ENCODE assay signal across 21 mouse cellular contexts in the genomic region with DNA sequence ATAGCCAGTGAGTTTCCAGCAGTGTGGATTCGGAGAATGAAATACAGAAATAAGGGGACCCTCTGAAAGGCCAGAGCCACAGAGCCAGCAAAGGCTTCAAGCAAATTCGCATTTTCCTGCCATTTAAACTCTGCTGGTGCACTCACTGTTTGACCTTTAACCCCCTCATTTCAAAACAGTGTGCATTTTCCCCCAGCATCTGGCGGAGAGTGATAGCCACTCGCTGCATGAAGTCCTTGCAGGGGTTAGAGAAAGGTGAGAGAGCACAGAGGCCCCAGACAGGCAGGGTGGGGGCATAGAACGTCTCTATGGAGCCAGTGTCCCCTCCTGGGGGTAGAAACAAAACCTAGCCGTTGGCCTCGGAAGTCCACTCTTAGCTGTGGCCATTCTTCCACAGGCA.
A peak's percentile ranks its signal among the peaks of the same experiment; 100 is the strongest.
DNase-seq lines count a peak whose midpoint lies in the region; ATAC-seq lines count a peak whose summit lies in the region.
"Had no signal": no experiment of that assay in that cellular context is flagged by ENCODE, and none has a peak within 500 bp of the region (broad histone marks: within the 10 kb centered on the region; RNA-seq: fewer than 3 reads in every experiment).

No protein-coding gene starts in this region.

- H3K9ac ChIP-seq in hindbrain, embryonic 11.5 days (ENCODE audit: low read depth, low read length) = no peak overlapping the region
- H3K9ac ChIP-seq in neural tube, embryonic 13.5 days = 0 out of 2 replicates have a peak overlapping the region, but pooled peaks have one; percentile 18
- H3K9ac ChIP-seq in neural tube, embryonic 15.5 days (replicated peaks) = no peak overlapping the region
- H3K9ac ChIP-seq: embryonic facial prominence, embryonic 12.5 days; liver, embryonic 15.5 days; midbrain, embryonic 13.5 days had no signal

- peak overlapping the region; percentile 31 for H3K4me3 ChIP-seq in heart, embryonic 10.5 days
- H3K4me3 ChIP-seq in hindbrain, embryonic 10.5 days = no peak overlapping the region; the same call in 1 of the 2 replicates
- no peak overlapping the region for H3K4me3 ChIP-seq in hindbrain, embryonic 11.5 days (ENCODE audit: low read depth, low read length)
- H3K4me3 ChIP-seq in neural tube, embryonic 13.5 days = no peak overlapping the region
- no peak overlapping the region for H3K4me3 ChIP-seq in neural tube, embryonic 15.5 days (replicated peaks)
- H3K4me3 ChIP-seq: embryonic facial prominence, embryonic 12.5 days; erythroblast, embryonic 14.5 days; liver, embryonic 15.5 days; midbrain, embryonic 13.5 days had no signal

- DNase-seq in heart, embryonic 10.5 days (ENCODE audit: low spot score) = no peak
- no peak for DNase-seq in heart, adult 18-20 months
- DNase-seq in hindbrain, embryonic 10.5 days (ENCODE audit: low spot score) = peak; percentile 53
- no peak for DNase-seq in hindbrain, embryonic 11.5 days (ENCODE audit: low spot score)
- DNase-seq: adrenal gland, postnatal 25 days; B cell, adult 2 months; cerebellum, adult 11-12 months; cerebellum, postnatal 25 days; gastrocnemius, postnatal 10 days; kidney, adult 18-20 months; retina, postnatal 1 day; right cerebral cortex, postnatal 4 days had no signal

- no peak overlapping the region for H3K4me2 ChIP-seq in hindbrain, embryonic 11.5 days (replicated peaks; ENCODE audit: low read depth, low read length)
- H3K4me2 ChIP-seq in neural tube, embryonic 13.5 days = no peak overlapping the region
- no peak overlapping the region for H3K4me2 ChIP-seq in neural tube, embryonic 15.5 days
- H3K4me2 ChIP-seq: embryonic facial prominence, embryonic 12.5 days; liver, embryonic 15.5 days; midbrain, embryonic 13.5 days had no signal

- no peaks in the 10 kb centered on the region for H3K27me3 ChIP-seq in heart, embryonic 10.5 days (ENCODE audit: insufficient read depth, poor library complexity, severe bottlenecking)
- peaks cover 6% of the 10 kb centered on the region; the same call in 1 of the 2 replicates for H3K27me3 ChIP-seq in hindbrain, embryonic 10.5 days (ENCODE audit: insufficient read depth, poor library complexity, severe bottlenecking)
- no peaks in the 10 kb centered on the region for H3K27me3 ChIP-seq in hindbrain, embryonic 11.5 days (ENCODE audit: control insufficient read depth, insufficient read depth, low read length)
- H3K27me3 ChIP-seq in neural tube, embryonic 13.5 days = no peaks in the 10 kb centered on the region; the same call in 1 of the 2 replicates
- no peaks in the 10 kb centered on the region for H3K27me3 ChIP-seq in neural tube, embryonic 15.5 days (replicated peaks)
- H3K27me3 ChIP-seq: embryonic facial prominence, embryonic 12.5 days; liver, embryonic 15.5 days had no signal

- H3K36me3 ChIP-seq in heart, embryonic 10.5 days = 0 out of 2 replicates have a peak, but pooled peaks cover 2% of the 10 kb centered on the region
- H3K36me3 ChIP-seq in hindbrain, embryonic 10.5 days = no peaks in the 10 kb centered on the region
- no peaks in the 10 kb centered on the region for H3K36me3 ChIP-seq in hindbrain, embryonic 11.5 days (ENCODE audit: control insufficient read depth, insufficient read depth, low read length)
- no peaks in the 10 kb centered on the region for H3K36me3 ChIP-seq in neural tube, embryonic 13.5 days
- 0 out of 2 replicates have a peak, but pooled peaks cover 2% of the 10 kb centered on the region for H3K36me3 ChIP-seq in neural tube, embryonic 15.5 days
- H3K36me3 ChIP-seq: embryonic facial prominence, embryonic 12.5 days; liver, embryonic 15.5 days had no signal

- H3K27ac ChIP-seq in heart, embryonic 10.5 days = peak overlapping the region; percentile 77
- H3K27ac ChIP-seq in hindbrain, embryonic 10.5 days = peak overlapping the region; percentile 78
- no peak overlapping the region for H3K27ac ChIP-seq in hindbrain, embryonic 11.5 days (ENCODE audit: low read depth, low read length)
- no peak overlapping the region for H3K27ac ChIP-seq in neural tube, embryonic 13.5 days (replicated peaks)
- no peak overlapping the region for H3K27ac ChIP-seq in neural tube, embryonic 15.5 days (replicated peaks)
- H3K27ac ChIP-seq: embryonic facial prominence, embryonic 12.5 days; kidney, postnatal 0 days; liver, embryonic 15.5 days had no signal

- H3K9me3 ChIP-seq in heart, embryonic 10.5 days = no peaks in the 10 kb centered on the region
- H3K9me3 ChIP-seq in hindbrain, embryonic 10.5 days = no peaks in the 10 kb centered on the region
- no peaks in the 10 kb centered on the region for H3K9me3 ChIP-seq in hindbrain, embryonic 11.5 days (ENCODE audit: control insufficient read depth, low read length)
- H3K9me3 ChIP-seq in neural tube, embryonic 13.5 days = no peaks in the 10 kb centered on the region
- no peaks in the 10 kb centered on the region for H3K9me3 ChIP-seq in neural tube, embryonic 15.5 days (replicated peaks)
- H3K9me3 ChIP-seq: embryonic facial prominence, embryonic 12.5 days; liver, embryonic 15.5 days; midbrain, embryonic 13.5 days had no signal

- no peak for ATAC-seq in hindbrain, embryonic 11.5 days (ENCODE audit: low FRiP score)
- ATAC-seq in neural tube, embryonic 13.5 days (ENCODE audit: low read depth) = no peak
- no peak for ATAC-seq in neural tube, embryonic 15.5 days (ENCODE audit: low FRiP score)
- ATAC-seq in monocyte, adult 5-6 weeks (replicated peaks; ENCODE audit: insufficient number of reproducible peaks, low FRiP score, low TSS enrichment, poor library complexity, severe bottlenecking) = no peak
- ATAC-seq: lung, postnatal 0 days; midbrain, embryonic 13.5 days had no signal

- 33% methylated on average over 7 of the region's 7 CpGs for WGBS in heart, embryonic 10.5 days
- 6% methylated on average over 7 of the region's 7 CpGs for WGBS in hindbrain, embryonic 10.5 days
- WGBS in hindbrain, embryonic 11.5 days = 9% methylated on average over 7 of the region's 7 CpGs
- 14% methylated on average over 7 of the region's 7 CpGs for WGBS in neural tube, embryonic 13.5 days
- 28% methylated on average over 7 of the region's 7 CpGs for WGBS in neural tube, embryonic 15.5 days

- peaks cover 68% of the 10 kb centered on the region for H3K4me1 ChIP-seq in heart, embryonic 10.5 days
- peaks cover 88% of the 10 kb centered on the region for H3K4me1 ChIP-seq in hindbrain, embryonic 10.5 days (replicated peaks)
- peaks cover 18% of the 10 kb centered on the region for H3K4me1 ChIP-seq in hindbrain, embryonic 11.5 days (replicated peaks; ENCODE audit: control insufficient read depth, insufficient read depth, low read length)
- peaks cover 39% of the 10 kb centered on the region for H3K4me1 ChIP-seq in neural tube, embryonic 13.5 days (replicated peaks)
- peaks cover 15% of the 10 kb centered on the region for H3K4me1 ChIP-seq in neural tube, embryonic 15.5 days
- H3K4me1 ChIP-seq: liver, embryonic 15.5 days had no signal

Comparison
In these comparisons a context has a peak if more than half of its experiments do, and no peak if none do; other contexts are left out.
1. H3K27ac ChIP-seq: peak in heart, embryonic 10.5 days (single experiment) and hindbrain, embryonic 10.5 days (single experiment); none in hindbrain, embryonic 11.5 days (single experiment), neural tube, embryonic 13.5 days (single experiment) and neural tube, embryonic 15.5 days (single experiment).